In the genomic region with DNA sequence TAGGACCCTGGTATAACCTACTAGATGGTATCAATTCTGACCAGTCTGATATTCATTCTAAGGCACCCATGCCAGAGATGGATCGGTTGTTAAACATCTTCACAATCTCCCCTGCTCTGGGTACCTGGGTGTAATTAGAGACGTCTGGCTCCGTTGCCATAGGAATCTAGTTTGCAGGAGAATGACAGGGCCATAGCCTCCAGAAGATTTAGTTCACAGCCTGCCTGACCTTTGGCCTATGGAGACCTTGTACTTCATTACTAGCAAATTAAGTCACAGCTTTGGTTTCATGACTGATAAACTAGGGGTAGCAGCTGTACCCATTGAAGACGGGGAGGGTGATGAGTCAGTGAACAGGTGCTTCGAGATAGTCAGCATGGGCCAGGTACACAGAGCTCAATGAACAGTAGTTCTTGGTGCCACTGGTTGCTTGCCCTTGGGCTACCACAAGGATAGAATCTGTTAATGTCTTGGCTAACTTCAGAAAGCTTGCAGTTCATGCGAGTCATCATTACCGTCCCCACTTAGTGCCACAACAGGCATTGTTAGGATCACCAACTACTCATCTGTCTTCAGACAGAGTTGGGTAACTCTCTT, we compare ENCODE assay signal across 27 mouse cellular contexts. TPM values are rescaled to one million over a fixed set of nuclear protein-coding genes. Genes with fewer than 3 reads are reported as not detected.
DNase-seq lines count a peak whose midpoint lies in the region; ATAC-seq lines count a peak whose summit lies in the region.
"Had no signal": no experiment of that assay in that cellular context is flagged by ENCODE, and none has a peak within 500 bp of the region (broad histone marks: within the 10 kb centered on the region; RNA-seq: fewer than 3 reads in every experiment).

No protein-coding gene starts in this region.

- WGBS in hindbrain, embryonic 13.5 days, result 41% methylated on average over 7 of the region's 7 CpGs
- WGBS in hindbrain, embryonic 12.5 days, result 41% methylated on average over 7 of the region's 7 CpGs
- WGBS in neural tube, embryonic 12.5 days, result 51% methylated on average over 7 of the region's 7 CpGs
- WGBS in kidney, embryonic 15.5 days, result 41% methylated on average over 7 of the region's 7 CpGs
- WGBS in embryonic facial prominence, embryonic 10.5 days, result 46% methylated on average over 7 of the region's 7 CpGs

- DNase-seq in embryo, embryonic 11 days, result peak; percentile 44
- peak; percentile 59 for DNase-seq in mesoderm, embryonic 11.5 days (ENCODE audit: low read depth, low spot score)
- no peak for DNase-seq in embryonic facial prominence, embryonic 10.5 days (ENCODE audit: low spot score)
- DNase-seq: B cell, adult 2 months; cerebellum, adult 11-12 months; cerebellum, postnatal 14 days; gastrocnemius, adult 2 months; heart, postnatal 36 days; kidney, adult 8-10 months; kidney, postnatal 25 days; lung, adult 2 months; lung, postnatal 14 days; right cerebral cortex, adult 18-20 months; thymus, adult 2 months; thymus, postnatal 4 days had no signal

- peak overlapping the region; percentile 66 for H3K4me2 ChIP-seq in hindbrain, embryonic 13.5 days
- no peak overlapping the region for H3K4me2 ChIP-seq in hindbrain, embryonic 12.5 days (replicated peaks)
- peak overlapping the region; percentile 24 for H3K4me2 ChIP-seq in neural tube, embryonic 12.5 days (replicated peaks)
- H3K4me2 ChIP-seq in kidney, embryonic 15.5 days, result no peak overlapping the region
- H3K4me2 ChIP-seq: heart, embryonic 15.5 days; intestine, embryonic 15.5 days; limb, embryonic 13.5 days; liver, embryonic 12.5 days had no signal

- H3K36me3 ChIP-seq in hindbrain, embryonic 13.5 days, result peaks cover 8% of the 10 kb centered on the region; the same call in 1 of the 2 replicates
- peaks cover 4% of the 10 kb centered on the region; the same call in 1 of the 2 replicates for H3K36me3 ChIP-seq in hindbrain, embryonic 12.5 days
- no peaks in the 10 kb centered on the region; the same call in 1 of the 2 replicates for H3K36me3 ChIP-seq in neural tube, embryonic 12.5 days
- H3K36me3 ChIP-seq in kidney, embryonic 15.5 days, result no peaks in the 10 kb centered on the region
- H3K36me3 ChIP-seq in embryonic facial prominence, embryonic 10.5 days (replicated peaks), result peaks cover 14% of the 10 kb centered on the region; the same call in 1 of the 2 replicates
- H3K36me3 ChIP-seq: G1E; heart, embryonic 15.5 days; intestine, embryonic 15.5 days; liver, embryonic 12.5 days had no signal

- no peaks in the 10 kb centered on the region for H3K9me3 ChIP-seq in hindbrain, embryonic 13.5 days
- H3K9me3 ChIP-seq in hindbrain, embryonic 12.5 days (replicated peaks), result no peaks in the 10 kb centered on the region
- H3K9me3 ChIP-seq in neural tube, embryonic 12.5 days, result no peaks in the 10 kb centered on the region
- no peaks in the 10 kb centered on the region for H3K9me3 ChIP-seq in kidney, embryonic 15.5 days (replicated peaks)
- H3K9me3 ChIP-seq in embryonic facial prominence, embryonic 10.5 days, result no peaks in the 10 kb centered on the region
- H3K9me3 ChIP-seq: forebrain, embryonic 10.5 days; heart, embryonic 15.5 days; intestine, embryonic 15.5 days; limb, embryonic 13.5 days; liver, embryonic 12.5 days had no signal

- ATAC-seq in hindbrain, embryonic 13.5 days (ENCODE audit: low FRiP score), result no peak
- no peak for ATAC-seq in hindbrain, embryonic 12.5 days (ENCODE audit: low FRiP score)
- no peak for ATAC-seq in neural tube, embryonic 12.5 days (ENCODE audit: low FRiP score, low read depth)
- ATAC-seq in kidney, embryonic 15.5 days (replicated peaks; ENCODE audit: low FRiP score), result no peak
- ATAC-seq: intestine, embryonic 15.5 days; liver, embryonic 12.5 days; Patski had no signal

- no peak overlapping the region for H3K27ac ChIP-seq in hindbrain, embryonic 13.5 days
- H3K27ac ChIP-seq in hindbrain, embryonic 12.5 days, result no peak overlapping the region
- H3K27ac ChIP-seq in neural tube, embryonic 12.5 days, result no peak overlapping the region
- no peak overlapping the region for H3K27ac ChIP-seq in kidney, embryonic 15.5 days
- no peak overlapping the region for H3K27ac ChIP-seq in embryonic facial prominence, embryonic 10.5 days (replicated peaks)
- H3K27ac ChIP-seq: forebrain, embryonic 10.5 days; gastrocnemius, adult 2 months; heart, embryonic 15.5 days; intestine, embryonic 15.5 days; limb, embryonic 13.5 days; liver, embryonic 12.5 days; stomach, postnatal 0 days had no signal

- H3K9ac ChIP-seq in hindbrain, embryonic 13.5 days, result no peak overlapping the region
- H3K9ac ChIP-seq in hindbrain, embryonic 12.5 days, result no peak overlapping the region
- H3K9ac ChIP-seq in neural tube, embryonic 12.5 days, result no peak overlapping the region
- no peak overlapping the region for H3K9ac ChIP-seq in kidney, embryonic 15.5 days
- H3K9ac ChIP-seq: heart, embryonic 15.5 days; intestine, embryonic 15.5 days; limb, embryonic 13.5 days; liver, embryonic 12.5 days had no signal

- H3K4me1 ChIP-seq in hindbrain, embryonic 13.5 days (replicated peaks), result peaks cover 82% of the 10 kb centered on the region
- peaks cover 77% of the 10 kb centered on the region for H3K4me1 ChIP-seq in hindbrain, embryonic 12.5 days
- peaks cover 75% of the 10 kb centered on the region for H3K4me1 ChIP-seq in neural tube, embryonic 12.5 days
- H3K4me1 ChIP-seq in kidney, embryonic 15.5 days, result peaks cover 42% of the 10 kb centered on the region
- H3K4me1 ChIP-seq in embryonic facial prominence, embryonic 10.5 days, result peaks cover 63% of the 10 kb centered on the region

- no peak overlapping the region for H3K4me3 ChIP-seq in hindbrain, embryonic 13.5 days
- no peak overlapping the region for H3K4me3 ChIP-seq in hindbrain, embryonic 12.5 days
- no peak overlapping the region for H3K4me3 ChIP-seq in neural tube, embryonic 12.5 days
- H3K4me3 ChIP-seq in kidney, embryonic 15.5 days (replicated peaks), result no peak overlapping the region
- no peak overlapping the region for H3K4me3 ChIP-seq in embryonic facial prominence, embryonic 10.5 days
- H3K4me3 ChIP-seq: forebrain, embryonic 10.5 days; gastrocnemius, adult 2 months; heart, embryonic 15.5 days; intestine, embryonic 15.5 days; limb, embryonic 13.5 days; liver, embryonic 12.5 days had no signal

- no peaks in the 10 kb centered on the region for H3K27me3 ChIP-seq in hindbrain, embryonic 13.5 days
- H3K27me3 ChIP-seq in hindbrain, embryonic 12.5 days, result no peaks in the 10 kb centered on the region
- no peaks in the 10 kb centered on the region for H3K27me3 ChIP-seq in neural tube, embryonic 12.5 days (replicated peaks)
- peaks cover 13% of the 10 kb centered on the region for H3K27me3 ChIP-seq in kidney, embryonic 15.5 days
- peaks cover 25% of the 10 kb centered on the region for H3K27me3 ChIP-seq in embryonic facial prominence, embryonic 10.5 days (replicated peaks; ENCODE audit: low read depth, poor library complexity, severe bottlenecking)
- H3K27me3 ChIP-seq: limb, embryonic 13.5 days had no signal

RNA-seq across cellular contexts. Expression of a gene that starts 4.4 kb away (rescaled TPM):
- polyA plus RNA-seq in hindbrain, embryonic 13.5 days (2015; fragmentation: Nextera tagmentation; extraction: Ambion mirVana), result 81.7 and 84.5 TPM in 2 replicates
- polyA plus RNA-seq in hindbrain, embryonic 12.5 days (2016; fragmentation: Nextera tagmentation; extraction: Ambion mirVana), result 60.2 and 69.5 TPM in 2 replicates
- 46.5 and 56.4 TPM in 2 replicates for polyA plus RNA-seq in neural tube, embryonic 12.5 days (2016; fragmentation: Nextera tagmentation; extraction: Ambion mirVana)
- 10.3 and 11.7 TPM in 2 replicates for polyA plus RNA-seq in kidney, embryonic 15.5 days (2015; fragmentation: Nextera tagmentation; extraction: Ambion mirVana)
- 13.5 and 14.7 TPM in 2 replicates for polyA plus RNA-seq in embryonic facial prominence, embryonic 10.5 days (2016; fragmentation: Nextera tagmentation; extraction: Ambion mirVana)
- polyA plus RNA-seq: G1E had no signal

Comparison
In these comparisons a context has a peak if more than half of its experiments do, and no peak if none do; other contexts are left out.
1. H3K4me2 ChIP-seq: peak in hindbrain, embryonic 13.5 days (single experiment) and neural tube, embryonic 12.5 days (single experiment); none in hindbrain, embryonic 12.5 days (single experiment) and kidney, embryonic 15.5 days (single experiment).